Mouse (Mus musculus) neural tube, embryonic 14.5 days (tissue): ENCODE results near the gene Scpep1. TPM values are rescaled to one million over a fixed set of nuclear protein-coding genes. Genes with fewer than 3 reads are reported as not detected.
A peak's percentile ranks its signal among the peaks of the same experiment; 100 is the strongest.

Source experiments
- ATAC-seq: fragments of 200-750 bp; cut with Nextera tagmentation; 2 replicates; pipeline ENCODE4 v1.8.0; 2017; ENCODE audit warnings: low read depth, mild to moderate bottlenecking, moderate TSS enrichment, moderate library complexity
- H3K27ac ChIP-seq: fragments of 300-500 bp; sonication (generic); 2 replicates; pipeline ENCODE4 v1.5.1; 2014; ENCODE audit warnings: low read depth, mild to moderate bottlenecking, control low read depth, low read length, moderate library complexity, mixed read lengths
- H3K27me3 ChIP-seq: fragments of 300-500 bp; sonication (generic); 2 replicates; pipeline ENCODE4 v1.6.1; 2014; ENCODE audit warnings: low read length; ENCODE audit not compliant: control insufficient read depth, insufficient read depth
- H3K36me3 ChIP-seq: fragments of 300-500 bp; sonication (generic); 2 replicates; pipeline ENCODE4 v1.6.1; 2014; ENCODE audit warnings: low read length, mixed read lengths; ENCODE audit not compliant: control insufficient read depth, insufficient read depth
- H3K4me1 ChIP-seq: fragments of 300-500 bp; sonication (generic); 2 replicates; pipeline ENCODE4 v1.6.1; 2014; ENCODE audit warnings: low read length; ENCODE audit not compliant: control insufficient read depth, insufficient read depth
- H3K4me2 ChIP-seq: fragments of 300-500 bp; sonication (generic); 2 replicates; pipeline ENCODE4 v1.6.1; 2014; ENCODE audit warnings: mild to moderate bottlenecking, low read depth, low read length, control low read depth
- H3K4me3 ChIP-seq: fragments of 300-500 bp; sonication (generic); 2 replicates; pipeline ENCODE4 v1.5.1; 2014; ENCODE audit warnings: low read depth, low read length, control low read depth, mixed read lengths
- H3K9ac ChIP-seq: fragments of 300-500 bp; sonication (generic); replicated peaks from 2 replicates; pipeline ENCODE4 v1.6.1; 2014; ENCODE audit warnings: low read depth, mild to moderate bottlenecking, control low read depth, low read length, mixed read lengths
- H3K9me3 ChIP-seq: fragments of 300-500 bp; sonication (generic); 2 replicates; pipeline ENCODE4 v1.6.1; 2016; ENCODE audit warnings: low read length; ENCODE audit not compliant: control insufficient read depth
- WGBS: fragments of 180-500 bp; shearing (Covaris S2); extraction: QIAGEN DNeasy Blood & Tissue Kit; methylation state at CpG from one replicate; pipeline ENCODE4 v1.1.7; 2014; 5-methylcytosine and 5-hydroxymethylcytosine counted together
- polyA plus RNA-seq: library from polyadenylated mRNA; unstranded; fragments of >200 nt; fragmentation: Nextera tagmentation; extraction: Ambion mirVana; gene quantifications from 2 replicates; pipeline ENCODE4 v1.2.1, GENCODE M21; 2014

Scpep1 gene
- polyA plus RNA-seq, 1 experiment from 2014 or later: 23.7 TPM

DNA sequence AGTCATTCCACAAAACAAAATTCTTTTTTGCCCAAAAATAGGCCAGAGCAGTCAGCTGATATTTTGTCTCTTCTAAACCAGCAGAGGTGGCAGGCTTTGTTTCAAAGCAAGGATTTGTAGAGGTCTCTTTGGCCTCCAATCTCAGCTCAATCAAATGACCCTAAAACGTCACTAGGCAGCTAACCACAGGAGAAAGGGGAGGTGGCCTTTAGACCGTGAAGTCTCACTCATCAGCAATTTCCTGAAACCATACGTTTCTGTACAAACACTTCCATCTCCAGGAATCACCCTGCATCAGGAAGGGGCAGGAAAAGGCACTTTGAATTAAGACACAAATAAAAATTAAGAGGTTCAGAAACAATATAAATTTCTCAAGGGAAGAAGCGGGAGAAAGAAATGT, 462 bp downstream of the Scpep1 start:
- Histone ChIP-seq H3K27ac (no peak overlapping the region), H3K36me3 (no peaks in the 10 kb centered on the region), H3K9me3 (no peaks in the 10 kb centered on the region), H3K4me3 (peak overlapping the region; percentile 39), H3K4me2 (peak overlapping the region; percentile 44), H3K4me1 (0 out of 2 replicates have a peak, but pooled peaks cover 5% of the 10 kb centered on the region), H3K27me3 (no peaks in the 10 kb centered on the region), H3K9ac (peak overlapping the region; percentile 3)
- WGBS: 0% methylated on average over 4 of the region's 4 CpGs
- no peak for ATAC-seq

DNA sequence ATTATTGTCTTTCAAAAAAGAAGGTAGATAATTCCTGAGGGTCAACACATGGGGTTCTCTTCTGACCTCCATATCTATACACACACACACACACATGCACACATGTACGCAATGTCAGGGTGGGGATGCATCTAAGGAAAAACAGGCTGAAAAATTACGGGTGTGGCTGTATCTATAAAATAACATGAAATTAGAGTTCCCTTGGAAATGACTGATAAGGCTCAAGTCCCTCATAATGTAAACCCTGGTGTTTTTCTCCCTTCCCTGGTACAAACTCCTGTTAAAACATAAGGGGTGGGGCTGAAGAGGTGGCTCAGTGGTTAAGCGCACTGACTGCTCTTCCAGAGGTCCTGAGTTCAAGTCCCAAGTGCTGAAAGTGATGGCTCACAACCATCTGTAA, 1.7 kb downstream of the Scpep1 start:
- H3K4me2 ChIP-seq: no peak overlapping the region
- 100% methylated on average over 3 of the region's 3 CpGs for WGBS

DNA sequence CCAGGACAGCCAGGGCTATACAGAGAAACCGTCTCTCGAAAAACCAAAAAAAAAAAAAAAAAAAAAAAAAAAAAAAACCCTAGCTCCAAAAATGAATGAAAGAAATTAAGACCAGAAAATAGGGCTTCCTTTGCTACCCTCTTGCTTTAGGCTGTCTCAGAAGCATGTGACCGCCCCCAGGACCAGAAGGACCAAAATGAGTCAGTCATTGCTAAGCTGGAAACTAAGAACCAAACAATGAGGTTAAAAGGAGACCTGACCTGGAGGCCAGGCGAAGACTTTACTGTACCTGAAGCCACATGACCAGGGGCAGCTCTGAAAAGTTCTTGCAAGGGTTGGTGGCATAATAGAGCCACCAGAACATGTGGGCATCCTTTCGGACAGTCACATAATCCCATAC, 3.1 kb downstream of the Scpep1 start:
- ATAC-seq: no peak
- 97% methylated on average over 5 of the region's 5 CpGs for WGBS
- H3K9me3 ChIP-seq: no peaks in the 10 kb centered on the region
- H3K4me1 ChIP-seq: 0 out of 2 replicates have a peak, but pooled peaks cover 5% of the 10 kb centered on the region
- H3K27me3 ChIP-seq: no peaks in the 10 kb centered on the region
- H3K27ac ChIP-seq: no peak overlapping the region
- H3K4me2 ChIP-seq: no peak overlapping the region
- H3K4me3 ChIP-seq: no peak overlapping the region
- no peak overlapping the region for H3K9ac ChIP-seq
- no peaks in the 10 kb centered on the region for H3K36me3 ChIP-seq

More for the DNA sequence above, 1.7 kb downstream of the Scpep1 start:
- H3K36me3 ChIP-seq: no peaks in the 10 kb centered on the region
- no peak overlapping the region for H3K4me3 ChIP-seq
- H3K9me3 ChIP-seq: no peaks in the 10 kb centered on the region
- H3K4me1 ChIP-seq: 0 out of 2 replicates have a peak, but pooled peaks cover 5% of the 10 kb centered on the region
- ATAC-seq: no peak
- H3K27ac ChIP-seq: no peak overlapping the region
- H3K9ac ChIP-seq: no peak overlapping the region
- no peaks in the 10 kb centered on the region for H3K27me3 ChIP-seq

DNA sequence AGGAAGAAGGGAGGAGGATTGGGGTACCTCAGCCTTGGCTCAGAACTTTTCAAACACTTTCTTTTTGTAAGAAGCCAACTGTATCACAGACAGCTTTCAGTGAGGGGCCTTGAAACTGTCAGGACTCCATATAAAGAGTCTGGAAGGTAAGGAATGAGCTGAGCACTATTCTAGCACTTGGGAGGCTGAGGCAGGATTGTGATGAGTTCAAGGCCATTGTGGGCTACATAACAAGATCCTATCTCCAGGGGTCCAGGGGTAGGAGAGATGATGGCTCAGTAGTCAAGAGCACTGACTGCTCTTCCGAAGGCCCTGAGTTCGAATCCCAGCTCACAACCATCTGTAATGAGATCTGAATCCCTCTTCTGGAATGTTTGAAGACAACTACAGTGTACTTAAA, 3.7 kb downstream of the Scpep1 start:
- Histone ChIP-seq H3K27ac (no peak overlapping the region), H3K4me2 (no peak overlapping the region), H3K4me3 (no peak overlapping the region), H3K9me3 (no peaks in the 10 kb centered on the region), H3K27me3 (no peaks in the 10 kb centered on the region), H3K4me1 (0 out of 2 replicates have a peak, but pooled peaks cover 5% of the 10 kb centered on the region), H3K36me3 (no peaks in the 10 kb centered on the region), H3K9ac (no peak overlapping the region)
- ATAC-seq: no peak
- WGBS: 93% methylated on average over 2 of the region's 2 CpGs

DNA sequence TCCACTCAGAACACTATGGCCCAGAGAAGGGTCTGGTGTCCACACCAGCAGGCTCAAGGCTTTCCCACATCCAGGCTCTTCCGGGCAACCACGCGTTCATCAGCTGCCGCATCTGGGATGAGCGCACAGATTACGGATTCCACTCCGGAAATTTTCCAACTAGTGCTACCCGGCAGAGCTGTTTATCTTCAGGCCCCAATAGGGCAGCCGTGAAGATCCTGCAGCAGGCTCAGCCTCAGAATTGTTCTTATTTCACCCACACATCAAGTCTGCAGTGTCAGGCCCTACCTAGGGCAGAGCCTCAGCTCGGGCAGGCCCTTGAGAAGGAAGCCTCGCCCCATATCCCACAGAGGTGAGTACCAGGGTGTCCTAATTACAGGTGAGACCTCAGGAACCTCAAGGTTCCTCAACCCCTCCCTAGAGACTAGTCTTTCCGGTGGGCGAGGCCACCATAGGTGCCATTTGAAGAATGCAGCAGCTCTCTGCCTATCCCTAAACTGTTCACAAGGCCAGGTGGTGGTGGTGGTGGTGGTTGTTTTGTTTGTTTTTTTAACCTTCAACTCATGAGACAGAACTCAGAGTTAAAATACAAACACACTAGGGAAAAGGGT, 4.5 kb downstream of the Scpep1 start:
- Histone ChIP-seq H3K36me3 (no peaks in the 10 kb centered on the region), H3K9ac (no peak overlapping the region), H3K9me3 (no peaks in the 10 kb centered on the region), H3K27ac (no peak overlapping the region), H3K4me1 (0 out of 2 replicates have a peak, but pooled peaks cover 5% of the 10 kb centered on the region), H3K4me2 (no peak overlapping the region), H3K4me3 (no peak overlapping the region), H3K27me3 (no peaks in the 10 kb centered on the region)
- WGBS: 91% methylated on average over 13 of the region's 13 CpGs
- ATAC-seq: no peak

DNA sequence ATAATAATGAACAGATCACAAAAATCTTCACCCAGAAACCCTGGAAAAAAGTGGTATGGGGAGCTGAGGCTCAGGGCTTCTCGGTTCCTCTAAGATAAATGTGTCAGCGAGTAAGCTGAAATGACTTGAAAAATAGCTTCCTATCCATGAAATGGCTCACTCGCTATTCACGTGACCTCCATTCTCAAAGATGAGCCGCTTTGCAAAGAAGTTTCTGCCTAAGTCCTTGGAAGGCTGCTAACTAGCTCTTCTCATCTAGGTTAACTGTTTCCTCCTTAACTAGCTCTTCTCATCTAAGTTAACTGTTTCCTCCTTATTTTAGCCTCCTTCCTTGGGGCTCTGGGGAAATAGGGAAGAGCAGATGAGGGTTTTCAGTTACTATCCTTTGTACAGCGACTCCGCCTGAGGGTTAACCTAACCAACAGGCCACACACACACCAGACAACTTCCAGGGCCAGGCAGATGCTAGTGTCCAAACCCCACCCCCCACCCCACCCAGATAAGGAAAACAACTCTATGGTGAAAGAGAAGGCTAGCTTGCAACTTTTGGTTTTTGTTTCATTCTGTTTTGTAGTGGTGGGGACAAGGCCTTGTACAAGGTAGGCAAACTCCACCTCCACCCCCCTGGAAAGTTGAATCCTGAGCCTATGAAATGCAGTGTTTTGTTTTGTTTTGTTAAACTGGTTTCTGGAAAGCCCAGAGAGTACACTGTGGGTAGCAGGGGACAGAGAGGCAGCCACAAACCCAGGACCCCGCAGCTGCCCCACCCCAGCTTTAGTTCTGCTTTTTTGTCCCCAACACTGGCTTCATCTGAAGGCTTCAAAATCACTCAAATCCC, 5.2 kb downstream of the Scpep1 start:
- Histone ChIP-seq H3K27me3 (no peaks in the 10 kb centered on the region), H3K27ac (no peak overlapping the region), H3K4me2 (no peak overlapping the region), H3K9ac (no peak overlapping the region), H3K9me3 (no peaks in the 10 kb centered on the region), H3K4me3 (no peak overlapping the region), H3K36me3 (no peaks in the 10 kb centered on the region), H3K4me1 (0 out of 2 replicates have a peak, but pooled peaks cover 5% of the 10 kb centered on the region)
- no peak for ATAC-seq
- WGBS: 91% methylated on average over 8 of the region's 8 CpGs

DNA sequence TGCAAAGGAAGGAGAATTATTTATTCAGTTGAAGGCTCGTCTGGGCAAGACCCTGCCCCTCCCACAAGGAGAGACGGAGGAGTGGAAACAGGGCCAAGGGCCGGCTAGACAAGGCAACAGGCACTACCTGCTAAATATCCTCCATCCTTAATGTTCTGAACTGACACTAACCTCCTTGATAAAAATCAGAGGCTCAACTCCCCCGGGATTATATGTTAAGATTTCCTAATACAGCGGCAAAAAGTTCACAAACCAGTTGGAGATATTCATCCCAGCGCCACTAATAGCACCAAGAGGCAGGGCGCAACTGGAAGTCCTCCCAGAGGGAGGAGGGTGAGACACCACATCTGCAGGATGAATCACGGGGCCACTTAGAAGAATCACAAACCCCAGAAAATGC, 6.4 kb downstream of the Scpep1 start:
- no peaks in the 10 kb centered on the region for H3K4me1 ChIP-seq
- no peak overlapping the region for H3K4me3 ChIP-seq
- no peak overlapping the region for H3K27ac ChIP-seq
- ATAC-seq: no peak
- no peaks in the 10 kb centered on the region; the same call in 1 of the 2 replicates for H3K36me3 ChIP-seq
- no peaks in the 10 kb centered on the region for H3K9me3 ChIP-seq
- H3K4me2 ChIP-seq: no peak overlapping the region
- H3K9ac ChIP-seq: no peak overlapping the region
- no peaks in the 10 kb centered on the region for H3K27me3 ChIP-seq
- WGBS: 85% methylated on average over 8 of the region's 8 CpGs

DNA sequence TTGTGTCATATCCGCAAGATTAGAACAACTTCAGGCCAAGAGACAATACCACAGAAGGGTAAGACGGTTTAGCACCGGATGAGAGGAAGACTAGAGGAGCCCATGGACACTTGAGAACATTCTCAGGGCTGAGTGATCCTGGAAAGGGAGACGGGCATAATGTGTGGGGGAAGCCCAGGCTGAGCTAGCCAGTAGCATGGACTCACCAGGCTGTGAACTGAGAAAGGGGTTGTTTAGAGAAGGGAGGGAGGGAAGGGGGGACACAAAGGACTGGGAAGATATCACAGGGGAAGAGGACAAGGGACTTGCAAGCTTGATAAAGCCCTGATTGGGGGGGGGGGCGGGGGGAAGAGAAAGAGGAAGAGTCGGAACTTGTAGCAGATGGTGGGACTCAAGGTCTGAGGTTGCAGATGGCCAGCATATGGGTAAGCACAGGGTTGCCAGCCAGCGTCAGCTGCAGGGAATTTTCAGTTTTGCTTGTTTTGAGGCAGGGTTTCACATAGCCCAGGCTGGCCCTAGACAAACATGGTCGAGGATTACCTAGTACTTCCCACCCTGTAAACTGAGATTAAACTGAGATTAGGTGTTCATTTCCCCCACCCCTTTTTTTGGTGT, 9.2 kb downstream of the Scpep1 start:
- no peak overlapping the region for H3K4me2 ChIP-seq
- no peaks in the 10 kb centered on the region for H3K4me1 ChIP-seq
- H3K27me3 ChIP-seq: no peaks in the 10 kb centered on the region
- H3K36me3 ChIP-seq: no peaks in the 10 kb centered on the region; the same call in 1 of the 2 replicates
- H3K9me3 ChIP-seq: no peaks in the 10 kb centered on the region
- 83% methylated on average over 7 of the region's 8 CpGs for WGBS
- no peak overlapping the region for H3K27ac ChIP-seq
- H3K9ac ChIP-seq: no peak overlapping the region
- no peak overlapping the region for H3K4me3 ChIP-seq
- ATAC-seq: no peak

DNA sequence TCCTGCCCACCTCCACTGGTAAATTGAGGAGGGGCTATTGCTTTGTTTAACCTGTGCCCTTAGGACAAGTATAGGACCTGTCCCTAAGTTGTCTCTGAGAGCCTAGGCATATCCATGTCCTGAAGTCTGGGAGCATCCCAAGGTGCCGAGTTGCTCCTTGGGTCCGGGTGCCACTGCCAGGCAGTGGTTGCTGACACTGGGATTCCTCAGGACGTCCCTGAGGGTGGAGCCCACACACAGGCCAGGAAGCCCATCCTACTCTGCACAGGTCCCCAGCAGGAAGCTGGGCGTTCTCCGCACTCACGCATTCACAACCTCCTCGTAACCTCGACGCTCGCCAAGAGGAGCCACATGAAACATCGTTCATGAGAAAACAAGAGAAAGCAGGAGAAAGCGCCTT, 13.8 kb downstream of the Scpep1 start:
- Histone ChIP-seq H3K27me3 (no peaks in the 10 kb centered on the region), H3K4me1 (no peaks in the 10 kb centered on the region), H3K27ac (no peak overlapping the region), H3K9ac (no peak overlapping the region), H3K36me3 (no peaks in the 10 kb centered on the region; the same call in 1 of the 2 replicates), H3K4me3 (no peak overlapping the region), H3K4me2 (no peak overlapping the region), H3K9me3 (no peaks in the 10 kb centered on the region)
- 79% methylated on average over 12 of the region's 12 CpGs for WGBS
- ATAC-seq: no peak
